Mouse (Mus musculus) bone marrow, adult 2 months (tissue): ENCODE measurements at regions not wholly inside any gene's neighbourhood (a gene's known extent, or its start where the extent isn't known, plus 50 kb on each side); places are given as distances from the start of the nearest gene placed in this dataset.

Source experiments
- H3K27ac ChIP-seq: fragments of 200-500 bp; 2 replicates; pipeline ENCODE4 v1.5.1; 2012; ENCODE audit warnings: low read depth, mild to moderate bottlenecking, control low read depth, inconsistent platforms, low read length; ENCODE audit not compliant: control insufficient read depth, poor library complexity, insufficient read depth
- H3K4me1 ChIP-seq: fragments of 200-500 bp; 2 replicates; pipeline ENCODE4 v1.6.1; 2011; ENCODE audit warnings: low read length; ENCODE audit not compliant: control insufficient read depth, insufficient read depth
- H3K4me3 ChIP-seq: fragments of 200-500 bp; replicated peaks from 2 replicates; pipeline ENCODE3; 2011; ENCODE audit warnings: mild to moderate bottlenecking, low read depth, low read length, control low read depth; ENCODE audit not compliant: control insufficient read depth
- CTCF ChIP-seq: fragments of 200-500 bp; IDR thresholded peaks from 2 replicates; pipeline ENCODE4 v1.5.1; 2011; ENCODE audit warnings: low read length, control low read depth; ENCODE audit not compliant: control insufficient read depth, insufficient read depth
- POLR2A ChIP-seq: fragments of 200-500 bp; IDR thresholded peaks from 2 replicates; pipeline ENCODE4 v1.6.1; 2011; ENCODE audit warnings: low read depth, mild to moderate bottlenecking, control low read depth, low read length, borderline replicate concordance; ENCODE audit not compliant: control insufficient read depth
- WGBS: fragments of 180-500 bp; shearing (Covaris S2); methylation state at CpG from one replicate; pipeline ENCODE4 v1.1.7; 2018; 5-methylcytosine and 5-hydroxymethylcytosine counted together

DNA sequence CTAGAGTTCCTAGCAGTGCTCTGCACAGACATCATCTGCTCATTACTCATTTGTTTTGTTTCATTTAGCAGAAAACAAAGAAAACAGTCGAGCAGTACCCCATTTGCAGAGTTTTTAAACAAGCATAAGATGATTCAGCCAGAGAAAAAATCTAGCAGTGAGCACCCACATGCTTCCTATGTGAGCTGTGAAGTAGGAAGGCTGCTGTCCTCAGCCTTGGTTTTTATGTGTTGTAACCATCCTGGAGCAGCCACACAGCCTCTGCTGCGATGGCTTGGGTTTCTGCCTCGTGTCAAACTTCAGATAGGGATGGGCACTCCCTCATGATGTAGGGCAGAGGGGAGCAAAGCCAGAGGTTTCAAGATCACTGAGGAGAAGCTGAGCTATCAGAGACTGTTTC, 416.5 kb downstream of the Gm45692 start:
- 40% methylated on average over 3 of the region's 3 CpGs for WGBS
- TF ChIP-seq POLR2A (no peak), CTCF (no peak)
- Histone ChIP-seq H3K27ac (no peak overlapping the region), H3K4me3 (no peak overlapping the region), H3K4me1 (no peaks in the 10 kb centered on the region; the same call in 1 of the 2 replicates)

DNA sequence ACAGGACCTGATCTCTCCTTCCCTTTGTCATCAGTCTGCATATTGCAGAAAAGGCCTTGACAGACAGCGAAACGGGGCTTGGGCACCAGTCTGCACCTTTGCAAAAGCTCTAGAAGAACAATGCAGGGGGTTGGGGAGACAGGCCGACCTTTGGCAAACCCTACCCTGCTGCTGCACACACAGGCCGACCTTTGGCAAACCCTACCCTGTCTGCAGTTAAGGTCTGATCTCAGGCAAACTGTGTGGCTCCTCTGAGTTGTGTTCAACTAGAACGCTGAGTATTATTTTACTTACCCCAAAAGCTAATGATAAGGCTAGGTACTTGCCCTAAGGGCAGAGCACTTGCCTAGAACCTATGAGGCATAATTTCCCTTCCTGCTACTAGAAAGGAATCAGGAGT, 423.4 kb upstream of the Zfp703 start:
- Histone ChIP-seq H3K4me1 (no peaks in the 10 kb centered on the region), H3K27ac (no peak overlapping the region), H3K4me3 (no peak overlapping the region)
- TF ChIP-seq CTCF (no peak), POLR2A (no peak)
- 78% methylated on average over 5 of the region's 5 CpGs for WGBS

- WGBS, result 71% methylated on average over 5 of the region's 5 CpGs
- Histone ChIP-seq H3K27ac (no peak overlapping the region), H3K4me3 (no peak overlapping the region), H3K4me1 (no peaks in the 10 kb centered on the region)
- TF ChIP-seq POLR2A (no peak), CTCF (no peak)
Measured at GRCm38 (mm10) chr8:26559196-26559595, 417.9 kb upstream of the Zfp703 start.

DNA sequence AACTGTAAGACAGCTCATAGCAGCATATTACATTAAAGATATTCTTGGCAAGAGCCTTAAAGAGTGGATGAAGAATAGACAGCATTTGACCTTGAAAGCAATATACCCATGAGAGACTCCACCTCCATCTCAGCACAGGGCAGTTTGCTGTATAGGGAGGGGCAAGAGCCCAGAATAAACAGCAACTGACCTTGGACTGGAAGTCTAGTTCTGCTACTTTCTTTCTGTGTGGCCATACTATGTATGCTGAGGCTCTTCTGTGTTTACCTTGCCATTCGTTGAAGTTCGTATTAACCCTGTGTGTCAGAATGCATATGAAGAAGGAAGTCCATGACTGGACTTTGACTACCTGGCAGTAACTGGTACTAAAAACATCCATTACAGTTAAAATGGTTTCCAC, 414.0 kb upstream of the Zfp703 start:
- WGBS, result 79% methylated on average over 2 of the region's 2 CpGs
- no peaks in the 10 kb centered on the region for H3K4me1 ChIP-seq
- TF ChIP-seq CTCF, result no peak
- TF ChIP-seq POLR2A, result no peak
- no peak overlapping the region for H3K4me3 ChIP-seq
- H3K27ac ChIP-seq, result no peak overlapping the region

DNA sequence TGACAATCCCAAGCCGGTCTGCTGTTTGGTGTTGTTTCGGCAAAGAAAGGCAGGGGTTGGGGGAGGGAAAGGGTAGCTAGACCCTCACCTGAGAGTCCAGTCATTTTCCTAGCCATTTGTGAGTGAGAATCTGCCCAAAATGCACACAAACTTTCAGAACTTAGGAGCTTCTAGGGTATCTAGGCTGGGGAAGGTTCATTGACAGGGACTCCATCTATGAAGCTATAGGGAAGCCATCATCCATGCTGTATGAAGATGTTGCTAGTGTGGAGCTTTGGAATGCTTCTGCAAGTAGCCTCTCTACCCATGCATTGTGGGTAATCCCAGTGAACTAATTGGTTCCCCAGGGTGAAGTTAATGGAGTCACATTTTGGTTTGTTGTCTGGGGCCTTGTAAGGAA, 412.9 kb upstream of the Zfp703 start:
- Histone ChIP-seq H3K4me1 (no peaks in the 10 kb centered on the region), H3K4me3 (no peak overlapping the region), H3K27ac (no peak overlapping the region)
- no peak for TF ChIP-seq POLR2A
- TF ChIP-seq CTCF, result no peak
- 79% methylated on average over 2 of the region's 2 CpGs for WGBS

DNA sequence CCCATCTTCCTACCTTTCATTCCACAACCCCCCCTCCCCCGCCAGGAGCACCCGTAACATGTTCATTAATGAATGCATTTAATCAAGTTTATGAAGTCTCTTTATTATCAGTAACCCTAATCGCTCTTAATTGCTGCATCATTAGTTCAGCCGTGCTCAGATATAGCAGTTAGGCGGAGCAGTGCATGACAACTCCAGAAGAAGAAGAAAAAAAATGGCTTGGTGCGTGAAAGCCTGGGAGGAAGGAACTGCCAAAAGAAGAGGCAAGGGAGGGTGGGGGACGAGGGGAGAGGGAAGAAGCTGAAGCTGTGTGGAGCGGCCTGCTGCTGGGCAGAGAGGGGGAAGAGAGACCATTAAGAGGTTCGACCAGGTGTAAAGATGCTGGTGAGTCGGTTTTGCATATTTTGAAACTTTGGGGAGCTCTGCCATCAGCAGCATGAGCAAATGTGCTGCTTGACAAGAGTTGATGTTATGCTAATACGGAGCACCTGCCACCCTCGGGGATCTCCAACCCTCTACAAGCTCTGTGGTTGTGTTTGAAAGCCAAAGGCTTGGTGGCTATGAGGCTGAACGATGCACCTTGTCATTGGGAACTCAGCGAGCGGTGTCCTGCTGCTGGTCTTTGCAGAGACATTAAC, 408.6 kb upstream of the Zfp703 start:
- H3K4me3 ChIP-seq, result no peak overlapping the region
- H3K4me1 ChIP-seq, result no peaks in the 10 kb centered on the region
- 56% methylated on average over 15 of the region's 15 CpGs for WGBS
- H3K27ac ChIP-seq, result no peak overlapping the region
- TF ChIP-seq CTCF, result no peak

DNA sequence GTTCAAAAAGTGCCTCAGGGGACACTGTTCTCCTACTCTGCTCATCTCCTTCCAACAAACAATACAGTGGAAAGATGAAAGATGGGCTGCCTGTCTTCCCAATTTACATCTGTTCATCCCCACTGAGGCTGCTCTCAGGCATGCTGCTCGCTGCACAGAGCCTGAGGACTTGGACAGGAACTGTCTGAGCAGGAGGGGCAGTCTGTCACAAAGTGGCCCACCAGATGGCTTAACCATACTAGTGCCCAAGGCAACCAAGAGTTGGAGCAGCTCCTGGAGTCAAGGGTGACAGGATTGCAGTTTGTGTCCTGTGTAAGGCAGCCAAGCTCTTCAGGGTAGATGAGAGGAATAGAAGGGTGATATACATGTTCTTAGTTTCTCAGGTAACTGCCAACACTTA, 388.3 kb upstream of the Zfp703 start:
- TF ChIP-seq POLR2A (no peak), CTCF (no peak)
- 66% methylated on average over 1 of the region's 1 CpGs for WGBS
- Histone ChIP-seq H3K27ac (no peak overlapping the region), H3K4me3 (no peak overlapping the region), H3K4me1 (no peaks in the 10 kb centered on the region; the same call in 1 of the 2 replicates)

- 73% methylated on average over 2 of the region's 2 CpGs for WGBS
- H3K4me3 ChIP-seq, result no peak overlapping the region
- no peak overlapping the region for H3K27ac ChIP-seq
- TF ChIP-seq POLR2A, result no peak
- TF ChIP-seq CTCF, result no peak
- H3K4me1 ChIP-seq, result no peaks in the 10 kb centered on the region; the same call in 1 of the 2 replicates
Measured at GRCm38 (mm10) chr8:26590591-26591212, 386.4 kb upstream of the Zfp703 start.

- no peak for TF ChIP-seq CTCF
- no peak for TF ChIP-seq POLR2A
- H3K4me3 ChIP-seq, result no peak overlapping the region
- no peak overlapping the region for H3K27ac ChIP-seq
- WGBS, result 71% methylated on average over 3 of the region's 3 CpGs
- no peaks in the 10 kb centered on the region; the same call in 1 of the 2 replicates for H3K4me1 ChIP-seq
Measured at GRCm38 (mm10) chr8:26591266-26591665, 385.9 kb upstream of the Zfp703 start.
